Mouse (Mus musculus) granulocyte monocyte progenitor cell, adult 5-6 weeks (primary cell): ENCODE measurements around the gene Abce1. TPM values are rescaled to one million over a fixed set of nuclear protein-coding genes. Genes with fewer than 3 reads are reported as not detected.

ENCODE experiments used
- ATAC-seq: replicated peaks from 2 replicates; pipeline ENCODE4 v1.8.0; 2016; ENCODE audit warnings: mild to moderate bottlenecking, moderate TSS enrichment, inconsistent platforms; ENCODE audit not compliant: poor library complexity, severe bottlenecking
- total RNA-seq, 2 experiments: library from RNA; stranded (forward) in 1 of 2; stranded (reverse) in 1 of 2; fragments of 200-712, 200-1000 nt in 1 of 2; fragments of >200 nt in 1 of 2; fragmentation: Nextera tagmentation in 1 of 2; gene quantifications; 2 replicates each; pipeline ENCODE4 v1.2.3; 2014 to 2017

Gene Abce1
- total RNA-seq, 2 experiments from 2014 or later, result 163 to 208 TPM

GRCm38 (mm10) chr8:79649569-79649968, 62.0 kb downstream of the Abce1 start:
- no peak for ATAC-seq

GRCm38 (mm10) chr8:79641119-79641518, 70.4 kb downstream of the Abce1 start:
- no peak for ATAC-seq

GRCm38 (mm10) chr8:79639586-79640451, 71.7 kb downstream of the Abce1 start, which contains the start of gene Otud4:
Gene Otud4 (plus strand): TSS chr8:79639618.
- peak; percentile 40 for ATAC-seq

GRCm38 (mm10) chr8:79638707-79639549, 72.6 kb downstream of the Abce1 start:
- peak; percentile 88 for ATAC-seq

GRCm38 (mm10) chr8:79638001-79638706, 73.4 kb downstream of the Abce1 start:
- ATAC-seq, result no peak

GRCm38 (mm10) chr8:79637237-79637636, 74.3 kb downstream of the Abce1 start:
- ATAC-seq, result no peak

- no peak for ATAC-seq
These were observed 75.4 kb downstream of the Abce1 start for GRCm38 (mm10) chr8:79636151-79636550.

GRCm38 (mm10) chr8:79635491-79635890, 76.0 kb downstream of the Abce1 start:
- ATAC-seq, result no peak

Other genes with a start within 250 kb of the Abce1 start
- gene Otud4, start 72.1 kb downstream of the Abce1 start, total RNA-seq (2014; fragmentation: Nextera tagmentation), result 77.1 and 77.9 TPM in 2 replicates
- gene Otud4, start 72.1 kb downstream of the Abce1 start, total RNA-seq (2017), result 70.8 and 81.2 TPM in 2 replicates
- gene Anapc10, start 80 bp upstream of the Abce1 start, total RNA-seq (2014; fragmentation: Nextera tagmentation), result 16.7 and 18.7 TPM in 2 replicates
- gene Anapc10, start 80 bp upstream of the Abce1 start, total RNA-seq (2017), result 13.5 and 15.8 TPM in 2 replicates